Mouse (Mus musculus) heart, adult 2 months (tissue): ENCODE results near the gene Gm45261.

Source experiments
- CTCF ChIP-seq: fragments of 200-600 bp; IDR thresholded peaks from 2 replicates; pipeline ENCODE4 v1.8.1; 2022; ENCODE audit warnings: antibody characterized with exemption, mild to moderate bottlenecking, moderate library complexity
- EP300 ChIP-seq: fragments of 200-500 bp; IDR thresholded peaks from 2 replicates; pipeline ENCODE4 v1.6.1; 2011; ENCODE audit warnings: low read depth, low read length, control low read depth; ENCODE audit not compliant: insufficient read depth
- POLR2A ChIP-seq: fragments of 200-500 bp; IDR thresholded peaks from 2 replicates; pipeline ENCODE4 v1.6.1; 2011; ENCODE audit warnings: mild to moderate bottlenecking, low read depth, low read length, control low read depth; ENCODE audit not compliant: insufficient read depth

GRCm38 (mm10) chr1:80472395-80472794, 11.1 kb upstream of the Gm45261 start:
- TF ChIP-seq POLR2A (no peak), CTCF (no peak), EP300 (no peak)
